Mouse (Mus musculus) embryonic fibroblast, embryonic 13.5 days (primary cell): ENCODE data around the gene Ncf4.

Experiments
- CTCF ChIP-seq: IDR thresholded peaks from 2 replicates; pipeline ENCODE4 v1.5.1; 2011; ENCODE audit warnings: mild to moderate bottlenecking, control low read depth, low read length, moderate library complexity, borderline replicate concordance; ENCODE audit not compliant: insufficient read depth
- POLR2A ChIP-seq: IDR thresholded peaks from 2 replicates; pipeline ENCODE4 v1.6.1; 2011; ENCODE audit warnings: low read depth, mild to moderate bottlenecking, control low read depth, low read length, moderate library complexity

GRCm38 (mm10) chr15:78305341-78305933 lies 60.8 kb downstream of the Ncf4 start, which contains the start of gene Csf2rb2:
- TF ChIP-seq CTCF: no peak
- no peak for TF ChIP-seq POLR2A
